Mouse (Mus musculus) kidney, adult 2 months (tissue): ENCODE data around the gene C1ql4.

Experiments
- CTCF ChIP-seq: fragments of 200-500 bp; conservative IDR thresholded peaks from 2 replicates; pipeline ENCODE4 v1.5.1; 2011; ENCODE audit warnings: low read depth, mild to moderate bottlenecking, control low read depth, low read length, moderate library complexity, mixed read lengths; ENCODE audit not compliant: insufficient read depth, insufficient read length
- POLR2A ChIP-seq: fragments of 200-500 bp; IDR thresholded peaks from one replicate; pipeline ENCODE4 v1.6.1; 2011; ENCODE audit warnings: low read depth, low read length, control low read depth

DNA sequence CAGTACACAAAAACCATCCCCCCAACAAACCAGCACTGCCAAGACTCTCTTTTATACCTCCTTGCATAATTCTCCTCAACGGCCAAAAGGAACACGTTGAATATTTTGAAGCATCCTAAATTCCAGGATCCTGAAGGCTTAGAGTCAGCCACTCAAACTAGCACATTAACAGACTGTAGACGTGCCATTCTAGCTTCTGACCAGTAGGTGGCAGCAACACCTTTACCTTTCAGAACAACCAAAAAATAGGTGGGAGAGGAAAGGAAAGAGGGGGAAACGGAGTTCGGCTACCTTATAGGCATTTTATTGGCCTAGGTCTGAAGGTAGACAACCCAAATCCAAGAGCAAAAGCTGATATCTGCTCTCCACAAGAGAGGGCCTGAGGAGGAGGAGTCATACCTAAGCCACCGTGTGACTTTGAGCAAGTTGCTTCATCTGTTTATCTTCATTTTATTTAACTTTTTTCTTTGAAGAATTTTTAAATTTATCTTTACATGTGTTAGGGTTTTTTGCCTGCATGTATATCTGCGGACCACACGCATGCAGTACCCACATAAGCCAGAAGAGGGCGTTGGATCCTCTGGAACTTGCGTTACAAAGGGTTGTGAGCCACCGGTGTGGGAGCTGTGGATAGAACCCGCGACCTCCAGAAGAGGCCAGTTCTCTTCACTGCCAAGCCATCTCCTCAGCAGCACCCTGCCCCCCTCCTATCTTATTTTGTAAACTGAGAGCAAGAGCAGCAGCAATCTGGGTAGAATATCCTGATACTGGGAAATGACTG lies 38.0 kb downstream of the C1ql4 start:
- peak; percentile 52 for TF ChIP-seq CTCF
- no peak for TF ChIP-seq POLR2A
